Mouse (Mus musculus) c-Kit-positive CD71-positive TER-119-negative erythroid progenitor cells, embryonic 14.5 days (primary cell): ENCODE measurements around the gene Rere.

Experiments used
- DNase-seq: peaks from one replicate; pipeline ENCODE4 v3.0.0-alpha.2; 2013; ENCODE audit warnings: low read depth

Gene Rere

GRCm38 (mm10) chr4:150384899-150385298 is 103.5 kb downstream of the Rere start:
- DNase-seq = no peak

- no peak for DNase-seq
These were observed 107.1 kb downstream of the Rere start for GRCm38 (mm10) chr4:150388518-150388917.

- no peak for DNase-seq
These were observed 112.2 kb downstream of the Rere start for GRCm38 (mm10) chr4:150393607-150394006.

GRCm38 (mm10) chr4:150394091-150394490 is 112.6 kb downstream of the Rere start:
- no peak for DNase-seq

GRCm38 (mm10) chr4:150396339-150396738 is 114.9 kb downstream of the Rere start:
- DNase-seq = no peak

GRCm38 (mm10) chr4:150396826-150397620 is 115.6 kb downstream of the Rere start:
- no peak for DNase-seq

GRCm38 (mm10) chr4:150399032-150399431 is 117.6 kb downstream of the Rere start:
- no peak for DNase-seq

- no peak for DNase-seq
These were observed 120.6 kb downstream of the Rere start for GRCm38 (mm10) chr4:150401830-150402607.

GRCm38 (mm10) chr4:150402608-150402985 is 121.2 kb downstream of the Rere start:
- no peak for DNase-seq

GRCm38 (mm10) chr4:150403941-150404340 is 122.5 kb downstream of the Rere start:
- no peak for DNase-seq

- no peak for DNase-seq
These were observed 123.1 kb downstream of the Rere start for GRCm38 (mm10) chr4:150404583-150404982.

GRCm38 (mm10) chr4:150405786-150406185 is 124.3 kb downstream of the Rere start:
- DNase-seq = peak; percentile 29

GRCm38 (mm10) chr4:150406320-150406719 is 124.9 kb downstream of the Rere start:
- DNase-seq = peak; percentile 35

GRCm38 (mm10) chr4:150406821-150407220 is 125.4 kb downstream of the Rere start:
- no peak for DNase-seq

- no peak for DNase-seq
These were observed 132.8 kb downstream of the Rere start for GRCm38 (mm10) chr4:150414296-150414695.

- no peak for DNase-seq
These were observed 133.3 kb downstream of the Rere start for GRCm38 (mm10) chr4:150414759-150415158.

GRCm38 (mm10) chr4:150415227-150415969 is 134.0 kb downstream of the Rere start:
- no peak for DNase-seq

- DNase-seq = no peak
These were observed 139.3 kb downstream of the Rere start for GRCm38 (mm10) chr4:150420576-150421263.

- no peak for DNase-seq
These were observed 144.8 kb downstream of the Rere start for GRCm38 (mm10) chr4:150426098-150426879.

GRCm38 (mm10) chr4:150426880-150427476 is 145.5 kb downstream of the Rere start:
- DNase-seq = no peak

- DNase-seq = no peak
These were observed 147.3 kb downstream of the Rere start for GRCm38 (mm10) chr4:150428762-150429161.
